Mouse (Mus musculus) G1E (cell line): Measurements from ENCODE around the gene Brip1.

Source experiments
- CTCF ChIP-seq: IDR thresholded peaks from 2 replicates; pipeline ENCODE4 v1.5.1; 2012; ENCODE audit warnings: low read depth, low read length, inconsistent platforms, mixed read lengths
- GATA1 ChIP-seq: IDR thresholded peaks from 2 replicates; pipeline ENCODE4 v1.6.1; 2012; ENCODE audit warnings: borderline replicate concordance, low read length, inconsistent platforms, mixed read lengths
- POLR2AphosphoS5 ChIP-seq: IDR thresholded peaks from 2 replicates; pipeline ENCODE4 v1.6.1; 2012; ENCODE audit warnings: low read depth, low read length, inconsistent platforms; ENCODE audit not compliant: insufficient replicate concordance

GRCm38 (mm10) chr11:86032910-86033309 lies 168.1 kb downstream of the Brip1 start:
- TF ChIP-seq CTCF (no peak), POLR2AphosphoS5 (no peak), GATA1 (no peak)
